Mouse (Mus musculus) forebrain, postnatal 0 days (tissue): ENCODE results near the gene Dnm3. TPM values are rescaled to one million over a fixed set of nuclear protein-coding genes. Genes with fewer than 3 reads are reported as not detected.

Experiments used
- ATAC-seq: fragments of 200-750 bp; cut with Nextera tagmentation; 2 replicates; pipeline ENCODE4 v1.8.0; 2017; ENCODE audit warnings: mild to moderate bottlenecking, moderate library complexity
- DNase-seq: peaks from one replicate; pipeline ENCODE4 v3.0.0-alpha.2; 2015
- H3K27ac ChIP-seq: fragments of 300-500 bp; sonication (generic); 2 replicates; pipeline ENCODE4 v1.5.1; 2014; ENCODE audit warnings: low read depth, mild to moderate bottlenecking, antibody characterized with exemption, low read length, moderate library complexity, mixed read lengths
- H3K27me3 ChIP-seq: fragments of 300-500 bp; sonication (generic); 2 replicates; pipeline ENCODE4 v1.6.1; 2014; ENCODE audit warnings: mild to moderate bottlenecking, low read length, mixed read lengths; ENCODE audit not compliant: insufficient read depth
- H3K36me3 ChIP-seq: fragments of 300-500 bp; sonication (generic); 2 replicates; pipeline ENCODE4 v1.6.1; 2014; ENCODE audit warnings: mild to moderate bottlenecking, moderate library complexity; ENCODE audit not compliant: insufficient read depth
- H3K4me1 ChIP-seq: fragments of 300-500 bp; sonication (generic); 2 replicates; pipeline ENCODE4 v1.6.1; 2014; ENCODE audit warnings: antibody characterized with exemption; ENCODE audit not compliant: insufficient read depth
- H3K4me2 ChIP-seq: fragments of 300-500 bp; sonication (generic); 2 replicates; pipeline ENCODE4 v1.6.1; 2014; ENCODE audit warnings: low read depth, mild to moderate bottlenecking, moderate library complexity
- H3K4me3 ChIP-seq: fragments of 300-500 bp; sonication (generic); 2 replicates; pipeline ENCODE4 v1.5.1; 2014; ENCODE audit warnings: low read depth, low read length, mixed read lengths
- H3K9ac ChIP-seq: fragments of 300-500 bp; sonication (generic); 2 replicates; pipeline ENCODE4 v1.6.1; 2014; ENCODE audit warnings: mild to moderate bottlenecking
- H3K9me3 ChIP-seq: fragments of 300-500 bp; sonication (generic); 2 replicates; pipeline ENCODE4 v1.6.1; 2016; ENCODE audit warnings: low read length
- CTCF ChIP-seq: sonication (generic); IDR thresholded peaks from 2 replicates; pipeline ENCODE4 v1.5.1; 2016; ENCODE audit warnings: antibody characterized with exemption, control low read depth, low read depth
- WGBS: fragments of 180-500 bp; shearing (Covaris S2); extraction: QIAGEN DNeasy Blood & Tissue Kit; methylation state at CpG from one replicate; pipeline ENCODE4 v1.1.7; 2014; 5-methylcytosine and 5-hydroxymethylcytosine counted together
- polyA plus RNA-seq: library from polyadenylated mRNA; unstranded; fragments of >200 nt; fragmentation: Nextera tagmentation; extraction: Ambion mirVana; gene quantifications from 2 replicates; pipeline ENCODE4 v1.2.1, GENCODE M21; 2015
- total RNA-seq: library from RNA; depleted of rRNA; stranded (reverse); fragments of >200 nt; gene quantifications from 2 replicates; pipeline ENCODE4 v1.2.3, GENCODE M21; 2014

Gene Dnm3
- total and polyA plus RNA-seq, 2 experiments from 2014 or later = 45.3 to 74.4 TPM

DNA sequence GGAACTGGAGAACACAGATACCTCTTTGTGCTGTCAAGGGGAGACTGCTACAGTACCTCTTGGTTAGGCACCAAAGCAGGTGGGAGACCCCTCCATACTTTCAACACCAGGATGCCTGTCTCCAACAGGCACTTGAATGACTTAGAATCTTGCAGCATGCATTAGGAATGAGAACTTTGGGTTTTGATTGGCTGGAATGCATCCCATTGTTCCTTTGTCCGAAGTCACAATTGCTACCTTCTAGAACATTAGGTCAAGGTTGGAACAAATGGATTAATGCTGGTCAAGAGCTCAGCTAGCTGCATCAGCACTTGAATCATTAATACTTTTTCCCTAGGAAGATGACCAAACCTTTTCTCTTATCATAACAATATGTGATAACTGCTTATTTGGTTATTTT lies 498.3 kb downstream of the Dnm3 start, which contains the start of gene 4930558K02Rik:
TSS of gene 4930558K02Rik (minus strand) at position 101 of the 400 bp plus-strand sequence.
- H3K27me3 ChIP-seq = no peaks in the 10 kb centered on the region
- no peak within 1 kb of the TSS for H3K4me2 ChIP-seq
- no peak for TF ChIP-seq CTCF
- H3K27ac ChIP-seq = no peak within 1 kb of the TSS
- H3K36me3 ChIP-seq = no peaks in the 10 kb centered on the region
- ATAC-seq (no peak), DNase-seq (no peak)
- 72% methylated on average over 1 of the region's 1 CpGs for WGBS
- H3K4me3 ChIP-seq = no peak within 1 kb of the TSS
- no peaks in the 10 kb centered on the region for H3K4me1 ChIP-seq
- no peak within 1 kb of the TSS for H3K9ac ChIP-seq
- H3K9me3 ChIP-seq = no peaks in the 10 kb centered on the region

DNA sequence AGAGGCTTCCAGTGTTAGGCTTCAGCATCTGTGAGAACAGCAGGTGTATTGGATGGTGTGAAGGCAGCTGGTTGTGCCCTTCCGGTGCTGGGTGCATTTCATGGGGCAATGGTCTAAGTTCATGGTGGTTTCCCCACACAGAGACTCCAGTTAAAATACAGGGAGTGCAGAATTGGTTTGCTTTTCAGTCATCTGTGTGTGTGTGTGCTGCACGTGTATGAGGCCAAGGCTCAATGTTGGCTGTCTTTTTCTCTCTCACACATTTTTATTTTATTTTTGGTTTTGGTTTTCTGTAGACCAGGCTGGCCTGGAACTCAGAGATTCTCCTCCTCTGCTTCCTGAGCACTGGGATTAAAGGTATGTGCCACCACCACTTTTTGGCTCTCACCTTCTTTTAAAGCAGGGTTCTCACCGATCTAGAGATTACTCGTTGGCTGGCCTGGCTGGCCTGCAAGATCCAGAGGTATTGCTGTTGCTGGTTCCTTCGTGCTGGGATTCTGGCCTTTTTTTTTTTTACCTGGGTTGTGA lies 499.6 kb downstream of the Dnm3 start:
- DNase-seq (no peak), ATAC-seq (no peak)
- no peaks in the 10 kb centered on the region for H3K4me1 ChIP-seq
- H3K9me3 ChIP-seq = no peaks in the 10 kb centered on the region
- no peak overlapping the region for H3K27ac ChIP-seq
- H3K27me3 ChIP-seq = no peaks in the 10 kb centered on the region
- TF ChIP-seq CTCF = no peak
- no peak overlapping the region for H3K4me2 ChIP-seq
- WGBS = 91% methylated on average over 5 of the region's 5 CpGs
- no peak overlapping the region for H3K4me3 ChIP-seq
- no peaks in the 10 kb centered on the region for H3K36me3 ChIP-seq
- no peak overlapping the region for H3K9ac ChIP-seq

DNA sequence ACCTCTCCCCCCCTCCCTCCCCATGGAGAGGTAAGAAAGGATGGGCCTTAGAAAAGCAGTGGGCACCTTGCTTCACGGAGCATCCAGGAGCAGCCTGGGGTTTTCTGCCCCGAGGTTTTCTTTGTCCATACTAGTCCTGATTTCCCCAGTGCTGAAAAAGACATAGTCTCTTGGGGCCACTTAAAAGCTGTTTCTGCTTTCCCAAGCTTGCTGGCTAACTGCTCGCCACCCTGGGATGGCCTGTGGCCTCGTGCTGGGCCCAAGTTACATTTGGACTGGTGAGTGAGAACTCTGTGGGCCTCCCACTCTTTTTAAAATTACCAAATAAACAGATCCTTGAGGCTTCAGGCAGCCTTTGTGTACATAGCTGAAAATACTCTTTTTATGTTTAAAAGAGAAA lies 500.5 kb downstream of the Dnm3 start:
- no peaks in the 10 kb centered on the region for H3K4me1 ChIP-seq
- DNase-seq (no peak), ATAC-seq (no peak)
- H3K9ac ChIP-seq = no peak overlapping the region
- no peak overlapping the region for H3K27ac ChIP-seq
- no peaks in the 10 kb centered on the region for H3K36me3 ChIP-seq
- no peak for TF ChIP-seq CTCF
- WGBS = 78% methylated on average over 4 of the region's 4 CpGs
- no peak overlapping the region for H3K4me3 ChIP-seq
- H3K4me2 ChIP-seq = no peak overlapping the region
- no peaks in the 10 kb centered on the region for H3K9me3 ChIP-seq
- no peaks in the 10 kb centered on the region for H3K27me3 ChIP-seq

DNA sequence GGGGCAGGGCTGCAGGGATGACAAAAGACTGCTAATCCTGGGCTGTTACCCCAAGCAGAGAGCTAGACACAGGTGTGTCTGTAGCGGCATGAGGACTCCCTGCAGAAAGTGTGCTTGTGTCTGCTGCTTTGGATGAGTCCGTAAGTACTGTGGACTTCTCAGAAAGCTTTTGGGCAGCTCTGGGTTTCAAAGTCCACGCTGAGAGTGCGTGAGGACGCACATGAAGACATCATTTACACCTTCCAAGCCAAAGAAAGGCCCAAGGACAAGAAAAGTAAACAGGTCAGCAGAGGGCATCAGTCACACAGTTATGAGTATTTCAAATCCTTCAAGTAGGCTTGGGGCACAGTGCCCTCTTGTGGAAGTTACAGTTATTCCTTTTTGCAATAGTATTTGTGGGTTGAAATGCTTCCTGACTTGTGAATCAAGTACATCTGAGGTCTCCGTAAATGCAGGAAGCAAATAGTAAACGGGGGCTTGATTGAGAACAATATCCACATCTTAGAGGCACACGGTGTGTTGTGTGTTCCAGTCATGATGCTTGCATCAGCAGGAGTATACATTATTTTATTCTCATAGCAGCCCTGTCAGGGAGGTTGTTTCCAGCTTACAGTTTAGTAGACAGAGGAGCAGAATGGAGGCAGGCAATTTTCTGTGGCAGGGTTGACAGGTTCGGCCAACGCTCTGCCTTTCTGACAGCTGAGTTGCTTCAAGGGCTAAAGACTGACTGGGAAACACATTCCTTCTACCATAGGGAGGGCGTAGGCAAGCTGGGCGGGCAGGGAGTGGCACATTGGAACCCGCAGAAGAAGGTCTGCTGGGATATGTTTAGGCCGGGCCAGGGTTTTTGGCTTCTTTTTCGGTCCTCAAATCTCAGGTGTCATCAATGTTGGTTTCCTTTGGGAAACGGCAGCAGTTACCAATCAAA lies 501.3 kb downstream of the Dnm3 start:
- H3K9me3 ChIP-seq = no peaks in the 10 kb centered on the region
- no peaks in the 10 kb centered on the region for H3K27me3 ChIP-seq
- H3K4me1 ChIP-seq = no peaks in the 10 kb centered on the region
- WGBS = 50% methylated on average over 16 of the region's 16 CpGs
- no peak overlapping the region for H3K9ac ChIP-seq
- TF ChIP-seq CTCF = peak; percentile 96
- no peak overlapping the region for H3K4me3 ChIP-seq
- H3K27ac ChIP-seq = no peak overlapping the region
- ATAC-seq (peak; percentile 83), DNase-seq (peak; percentile 88)
- H3K36me3 ChIP-seq = no peaks in the 10 kb centered on the region
- 0 out of 2 replicates have a peak overlapping the region, but pooled peaks have one; percentile 21 for H3K4me2 ChIP-seq

DNA sequence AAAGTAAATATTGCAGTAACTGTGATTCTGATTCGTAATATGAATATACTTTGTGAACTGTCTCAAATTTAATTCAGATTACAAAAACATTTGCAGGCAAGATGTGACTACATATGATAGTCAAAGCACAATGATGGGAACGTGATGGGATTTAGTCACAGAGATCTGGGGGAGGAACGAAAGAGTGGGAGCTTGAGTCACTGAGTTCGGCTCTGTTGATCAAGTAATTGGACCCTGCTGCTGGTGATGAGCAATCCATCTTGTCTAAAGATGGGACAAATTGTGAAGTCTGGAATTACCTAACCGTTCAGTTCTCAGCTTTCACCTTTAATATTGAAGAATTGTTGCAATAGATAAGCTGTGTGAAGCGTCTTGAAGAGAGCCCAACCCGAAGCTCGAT lies 505.6 kb downstream of the Dnm3 start:
- no peak overlapping the region for H3K4me2 ChIP-seq
- H3K27ac ChIP-seq = no peak overlapping the region
- no peaks in the 10 kb centered on the region for H3K9me3 ChIP-seq
- 0 out of 2 replicates have a peak, but pooled peaks cover 3% of the 10 kb centered on the region for H3K36me3 ChIP-seq
- H3K4me3 ChIP-seq = no peak overlapping the region
- no peak for DNase-seq
- no peaks in the 10 kb centered on the region for H3K27me3 ChIP-seq
- no peak for ATAC-seq
- 0 out of 2 replicates have a peak, but pooled peaks cover 10% of the 10 kb centered on the region for H3K4me1 ChIP-seq
- no peak for TF ChIP-seq CTCF
- H3K9ac ChIP-seq = no peak overlapping the region
- 92% methylated on average over 8 of the region's 8 CpGs for WGBS

DNA sequence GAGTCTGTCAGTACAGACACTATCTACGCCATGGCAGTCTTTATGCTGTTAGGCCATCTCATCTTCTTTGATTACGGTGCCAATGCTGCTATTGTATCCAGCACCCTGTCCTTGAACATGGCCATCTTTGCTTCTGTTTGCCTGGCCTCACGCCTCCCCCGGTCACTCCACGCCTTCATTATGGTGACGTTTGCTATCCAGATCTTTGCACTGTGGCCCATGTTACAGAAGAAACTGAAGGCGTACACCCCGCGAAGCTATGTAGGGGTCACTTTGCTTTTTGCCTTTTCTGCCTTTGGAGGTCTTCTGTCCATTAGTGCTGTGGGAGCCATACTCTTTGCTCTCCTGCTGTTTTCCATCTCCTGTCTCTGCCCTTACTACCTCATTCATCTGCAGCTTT lies 507.0 kb downstream of the Dnm3 start:
- no peak for ATAC-seq
- WGBS = 96% methylated on average over 9 of the region's 9 CpGs
- Histone ChIP-seq H3K4me1 (0 out of 2 replicates have a peak, but pooled peaks cover 10% of the 10 kb centered on the region), H3K36me3 (0 out of 2 replicates have a peak, but pooled peaks cover 3% of the 10 kb centered on the region), H3K27ac (no peak overlapping the region), H3K4me2 (no peak overlapping the region), H3K9me3 (no peaks in the 10 kb centered on the region), H3K9ac (no peak overlapping the region), H3K27me3 (no peaks in the 10 kb centered on the region), H3K4me3 (no peak overlapping the region)
- DNase-seq = no peak
- TF ChIP-seq CTCF = no peak
